Mouse (Mus musculus): ENCODE measurements around the gene Alkbh6.

GRCm38 (mm10) chr7:30327140-30327539 lies 18.6 kb downstream of the Alkbh6 start:
- TF ChIP-seq CTCF (IDR thresholded peaks at IDR 0.05; ENCODE audit: control insufficient read depth, insufficient read depth, insufficient read length) (no peak), MYOG (IDR thresholded peaks at IDR 0.05; ENCODE audit: control insufficient read depth, extremely low read depth, insufficient read length) (no peak), MYOD1 (IDR thresholded peaks at IDR 0.05; ENCODE audit: control insufficient read depth, insufficient read length, low read depth) (no peak), USF1 (IDR thresholded peaks at IDR 0.05; ENCODE audit: low read depth) (no peak), MAX (IDR thresholded peaks at IDR 0.05) (no peak), CEBPB (IDR thresholded peaks at IDR 0.05; ENCODE audit: low read depth) (no peak), FOSL1 (IDR thresholded peaks at IDR 0.05; ENCODE audit: insufficient read depth, low read length, poor library complexity, severe bottlenecking) (no peak)
